Mouse (Mus musculus): Measurements from ENCODE around the gene Galnt9. TPM values are rescaled to one million over a fixed set of nuclear protein-coding genes. Genes with fewer than 3 reads are reported as not detected.

The Galnt9 gene
- total RNA-seq, 2 experiments from 2014 or later: 0.11 TPM; not detected in 1

- DNase-seq: no peak
Measured at GRCm38 (mm10) chr5:110587467-110587866, 43.3 kb downstream of the Galnt9 start.

- DNase-seq: no peak
Measured at GRCm38 (mm10) chr5:110589833-110590232, 45.7 kb downstream of the Galnt9 start.

- no peak for DNase-seq
Measured at GRCm38 (mm10) chr5:110594465-110594864, 50.3 kb downstream of the Galnt9 start.

- DNase-seq: no peak
Measured at GRCm38 (mm10) chr5:110595341-110595740, 51.2 kb downstream of the Galnt9 start.

- no peak for DNase-seq
Measured at GRCm38 (mm10) chr5:110596086-110596780, 52.1 kb downstream of the Galnt9 start.

- DNase-seq: no peak
Measured at GRCm38 (mm10) chr5:110597502-110597901, 53.3 kb downstream of the Galnt9 start.

GRCm38 (mm10) chr5:110598298-110599095 lies 54.3 kb downstream of the Galnt9 start:
- DNase-seq: no peak

GRCm38 (mm10) chr5:110603016-110603685 lies 59.0 kb downstream of the Galnt9 start:
- no peak for DNase-seq

- no peak for DNase-seq
Measured at GRCm38 (mm10) chr5:110604311-110604710, 60.2 kb downstream of the Galnt9 start.

- no peak for DNase-seq
Measured at GRCm38 (mm10) chr5:110605531-110606221, 61.5 kb downstream of the Galnt9 start.

- no peak for DNase-seq
Measured at GRCm38 (mm10) chr5:110607767-110608166, 63.6 kb downstream of the Galnt9 start.

- no peak for DNase-seq
Measured at GRCm38 (mm10) chr5:110608336-110608735, 64.2 kb downstream of the Galnt9 start.

- no peak for DNase-seq
Measured at GRCm38 (mm10) chr5:110608941-110609340, 64.8 kb downstream of the Galnt9 start.

- no peak for DNase-seq
Measured at GRCm38 (mm10) chr5:110609425-110609824, 65.3 kb downstream of the Galnt9 start.

- DNase-seq: no peak
Measured at GRCm38 (mm10) chr5:110609868-110610267, 65.7 kb downstream of the Galnt9 start.

GRCm38 (mm10) chr5:110610484-110610883 lies 66.3 kb downstream of the Galnt9 start:
- no peak for DNase-seq

- DNase-seq: no peak
Measured at GRCm38 (mm10) chr5:110611435-110612158, 67.4 kb downstream of the Galnt9 start.

- no peak for DNase-seq
Measured at GRCm38 (mm10) chr5:110619226-110619625, 75.1 kb downstream of the Galnt9 start.

- no peak for DNase-seq
Measured at GRCm38 (mm10) chr5:110624319-110624718, 80.2 kb downstream of the Galnt9 start.

GRCm38 (mm10) chr5:110627351-110627750 lies 83.2 kb downstream of the Galnt9 start:
- DNase-seq: no peak

GRCm38 (mm10) chr5:110628156-110628555 lies 84.0 kb downstream of the Galnt9 start:
- peak; percentile 37 for DNase-seq
